7 mouse cellular contexts compared by ENCODE assay signal in the genomic region with DNA sequence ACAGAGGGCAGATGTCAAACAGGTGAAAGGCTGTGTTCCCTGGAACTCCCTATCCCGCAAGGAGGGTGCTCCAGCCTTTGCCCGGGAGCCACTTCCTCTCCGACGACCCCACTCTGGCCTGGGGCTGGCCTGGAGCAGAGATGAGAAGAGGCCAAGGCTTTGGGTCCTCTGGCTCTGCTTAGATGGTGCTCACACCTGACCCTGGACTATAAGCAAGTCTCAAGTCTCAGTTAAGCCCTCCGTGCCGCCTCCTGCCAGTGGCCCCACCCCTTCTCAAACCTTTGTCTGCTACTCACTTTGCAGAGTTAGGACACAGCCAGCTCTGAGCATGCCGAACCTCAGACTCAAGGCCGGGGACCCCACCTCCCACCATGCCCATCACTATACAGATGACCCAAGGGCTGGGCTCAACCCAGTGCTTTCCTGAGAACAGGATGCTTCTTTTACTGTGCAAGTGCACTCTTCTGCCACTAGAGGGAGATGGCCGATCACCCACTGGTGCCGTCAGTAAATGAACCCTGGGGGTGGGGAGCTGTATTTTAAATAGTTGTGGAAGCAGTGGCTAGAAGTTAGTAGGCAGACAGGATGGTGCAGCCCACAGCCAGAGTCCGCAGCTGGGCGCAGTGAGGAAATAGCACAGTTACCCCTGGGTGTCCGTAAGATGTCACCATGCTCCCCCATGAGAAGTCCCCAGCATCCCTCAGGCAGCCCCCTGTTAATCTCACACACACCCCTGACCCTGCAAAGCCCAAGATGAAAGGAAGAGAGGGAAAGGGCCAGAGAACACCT. TPM values are rescaled to one million over a fixed set of nuclear protein-coding genes. Genes with fewer than 3 reads are reported as not detected.
A peak's percentile ranks its signal among the peaks of the same experiment; 100 is the strongest.
DNase-seq lines count a peak whose midpoint lies in the region; ATAC-seq lines count a peak whose summit lies in the region.

No protein-coding gene starts in this region.

- no peaks in the 10 kb centered on the region for H3K27me3 ChIP-seq in embryonic facial prominence, embryonic 10.5 days (replicated peaks; ENCODE audit: low read depth, poor library complexity, severe bottlenecking)
- no peaks in the 10 kb centered on the region for H3K27me3 ChIP-seq in heart, embryonic 13.5 days (replicated peaks)
- H3K27me3 ChIP-seq in liver, embryonic 16.5 days (ENCODE audit: control insufficient read depth, insufficient read depth, low read depth, low read length) = no peaks in the 10 kb centered on the region
- no peaks in the 10 kb centered on the region for H3K27me3 ChIP-seq in neural tube, embryonic 14.5 days (ENCODE audit: control insufficient read depth, insufficient read depth, low read length)

- ATAC-seq in activated CD4-positive, CD25-positive, alpha-beta regulatory T cell, adult 4 months = peak; percentile 77
- ATAC-seq in heart, embryonic 13.5 days (ENCODE audit: extremely low read depth, insufficient number of reproducible peaks, low FRiP score, low TSS enrichment) = peak; percentile 52; the same call in 1 of the 2 replicates
- ATAC-seq in liver, embryonic 16.5 days (ENCODE audit: low read depth) = peak; percentile 43; the same call in 1 of the 2 replicates
- ATAC-seq in neural tube, embryonic 14.5 days (ENCODE audit: low read depth) = peak; percentile 63

- DNase-seq in CD8-positive naive resting alpha-beta T cell, adult 2 months (ENCODE audit: low read depth in 2 of 2, low spot score in 2 of 2) = peak; percentile 13 to 30
- DNase-seq in embryonic facial prominence, embryonic 10.5 days (ENCODE audit: low spot score) = peak; percentile 62
- DNase-seq in kidney, postnatal 10 days = peak; percentile 59

- H3K4me2 ChIP-seq in heart, embryonic 13.5 days = no peak overlapping the region
- no peak overlapping the region for H3K4me2 ChIP-seq in liver, embryonic 16.5 days (ENCODE audit: low read depth, low read length)
- H3K4me2 ChIP-seq in neural tube, embryonic 14.5 days (ENCODE audit: low read depth, low read length) = no peak overlapping the region

- H3K4me1 ChIP-seq in embryonic facial prominence, embryonic 10.5 days = peaks cover 12% of the 10 kb centered on the region
- peaks cover 6% of the 10 kb centered on the region for H3K4me1 ChIP-seq in heart, embryonic 13.5 days
- H3K4me1 ChIP-seq in liver, embryonic 16.5 days (ENCODE audit: control insufficient read depth, low read depth, low read length) = no peaks in the 10 kb centered on the region
- no peaks in the 10 kb centered on the region for H3K4me1 ChIP-seq in neural tube, embryonic 14.5 days (ENCODE audit: control insufficient read depth, insufficient read depth, low read length)

- peak overlapping the region; percentile 30; the same call in 1 of the 2 replicates for H3K27ac ChIP-seq in embryonic facial prominence, embryonic 10.5 days (replicated peaks)
- H3K27ac ChIP-seq in heart, embryonic 13.5 days (replicated peaks) = no peak overlapping the region
- no peak overlapping the region for H3K27ac ChIP-seq in liver, embryonic 16.5 days (ENCODE audit: low read length)
- H3K27ac ChIP-seq in neural tube, embryonic 14.5 days (ENCODE audit: low read depth, low read length) = no peak overlapping the region

- peaks cover 42% of the 10 kb centered on the region for H3K36me3 ChIP-seq in embryonic facial prominence, embryonic 10.5 days (replicated peaks)
- peaks cover 47% of the 10 kb centered on the region for H3K36me3 ChIP-seq in heart, embryonic 13.5 days
- no peaks in the 10 kb centered on the region; the same call in 1 of the 2 replicates for H3K36me3 ChIP-seq in liver, embryonic 16.5 days (ENCODE audit: control insufficient read depth, insufficient read depth)
- H3K36me3 ChIP-seq in neural tube, embryonic 14.5 days (ENCODE audit: control insufficient read depth, insufficient read depth, low read length) = peaks cover 16% of the 10 kb centered on the region

- no peaks in the 10 kb centered on the region for H3K9me3 ChIP-seq in embryonic facial prominence, embryonic 10.5 days
- H3K9me3 ChIP-seq in heart, embryonic 13.5 days = no peaks in the 10 kb centered on the region
- no peaks in the 10 kb centered on the region for H3K9me3 ChIP-seq in liver, embryonic 16.5 days (replicated peaks; ENCODE audit: control insufficient read depth, low read length)
- no peaks in the 10 kb centered on the region for H3K9me3 ChIP-seq in neural tube, embryonic 14.5 days (ENCODE audit: control insufficient read depth, low read length)

- WGBS in embryonic facial prominence, embryonic 10.5 days = 45% methylated on average over 13 of the region's 13 CpGs
- 46% methylated on average over 13 of the region's 13 CpGs for WGBS in heart, embryonic 13.5 days
- WGBS in liver, embryonic 16.5 days (ENCODE audit: insufficient replicate concordance) = 41% methylated on average over 13 of the region's 13 CpGs
- WGBS in neural tube, embryonic 14.5 days = 50% methylated on average over 13 of the region's 13 CpGs

- no peak overlapping the region for H3K4me3 ChIP-seq in embryonic facial prominence, embryonic 10.5 days
- no peak overlapping the region for H3K4me3 ChIP-seq in heart, embryonic 13.5 days
- H3K4me3 ChIP-seq in liver, embryonic 16.5 days (ENCODE audit: low read depth, low read length) = no peak overlapping the region
- no peak overlapping the region for H3K4me3 ChIP-seq in neural tube, embryonic 14.5 days (ENCODE audit: low read depth, low read length)

- peak overlapping the region; percentile 55 for H3K9ac ChIP-seq in heart, embryonic 13.5 days
- H3K9ac ChIP-seq in liver, embryonic 16.5 days (ENCODE audit: low read depth, low read length) = no peak overlapping the region
- H3K9ac ChIP-seq in neural tube, embryonic 14.5 days (replicated peaks; ENCODE audit: low read depth, low read length) = no peak overlapping the region

RNA-seq across cellular contexts. Expression of a gene that starts 7.1 kb away (rescaled TPM):
- not detected for polyA plus RNA-seq in activated CD4-positive, CD25-positive, alpha-beta regulatory T cell, adult 4 months (2017; shearing (Covaris generic))
- not detected in 2 replicates for polyA plus RNA-seq in embryonic facial prominence, embryonic 10.5 days (2016; fragmentation: Nextera tagmentation; extraction: Ambion mirVana)
- polyA plus RNA-seq in heart, embryonic 13.5 days (2015; fragmentation: Nextera tagmentation; extraction: Ambion mirVana) = not detected in 2 replicates
- not detected in 2 replicates for polyA plus RNA-seq in liver, embryonic 16.5 days (2015; fragmentation: Nextera tagmentation; extraction: Ambion mirVana)
- not detected in 2 replicates for polyA plus RNA-seq in neural tube, embryonic 14.5 days (2014; fragmentation: Nextera tagmentation; extraction: Ambion mirVana)

RNA-seq across cellular contexts. Expression of a gene that starts 13.1 kb away (rescaled TPM):
- polyA plus RNA-seq in activated CD4-positive, CD25-positive, alpha-beta regulatory T cell, adult 4 months (2017; shearing (Covaris generic)) = 100 to 1,000 TPM; 121 to 124 TPM
- 122 and 125 TPM in 2 replicates for polyA plus RNA-seq in embryonic facial prominence, embryonic 10.5 days (2016; fragmentation: Nextera tagmentation; extraction: Ambion mirVana)
- polyA plus RNA-seq in heart, embryonic 13.5 days (2015; fragmentation: Nextera tagmentation; extraction: Ambion mirVana) = 101 and 111 TPM in 2 replicates
- polyA plus RNA-seq in liver, embryonic 16.5 days (2015; fragmentation: Nextera tagmentation; extraction: Ambion mirVana) = 35.9 and 42.1 TPM in 2 replicates
- polyA plus RNA-seq in neural tube, embryonic 14.5 days (2014; fragmentation: Nextera tagmentation; extraction: Ambion mirVana) = 58.0 and 62.9 TPM in 2 replicates

RNA-seq across cellular contexts. Expression of a gene that starts 22.0 kb away (rescaled TPM):
- not detected for polyA plus RNA-seq in activated CD4-positive, CD25-positive, alpha-beta regulatory T cell, adult 4 months (2017; shearing (Covaris generic))
- 0.38 and 0.47 TPM in 2 replicates for polyA plus RNA-seq in embryonic facial prominence, embryonic 10.5 days (2016; fragmentation: Nextera tagmentation; extraction: Ambion mirVana)
- polyA plus RNA-seq in heart, embryonic 13.5 days (2015; fragmentation: Nextera tagmentation; extraction: Ambion mirVana) = 1.2 and 1.3 TPM in 2 replicates
- not detected in 2 replicates for polyA plus RNA-seq in liver, embryonic 16.5 days (2015; fragmentation: Nextera tagmentation; extraction: Ambion mirVana)
- 0.15 and 0.24 TPM in 2 replicates for polyA plus RNA-seq in neural tube, embryonic 14.5 days (2014; fragmentation: Nextera tagmentation; extraction: Ambion mirVana)

RNA-seq across cellular contexts. Expression of a gene that starts 45.1 kb away (rescaled TPM):
- polyA plus RNA-seq in activated CD4-positive, CD25-positive, alpha-beta regulatory T cell, adult 4 months (2017; shearing (Covaris generic)) = not detected
- polyA plus RNA-seq in embryonic facial prominence, embryonic 10.5 days (2016; fragmentation: Nextera tagmentation; extraction: Ambion mirVana) = 0.29 and 1.1 TPM in 2 replicates
- 105 and 125 TPM in 2 replicates for polyA plus RNA-seq in heart, embryonic 13.5 days (2015; fragmentation: Nextera tagmentation; extraction: Ambion mirVana)
- not detected in 2 replicates for polyA plus RNA-seq in liver, embryonic 16.5 days (2015; fragmentation: Nextera tagmentation; extraction: Ambion mirVana)
- 0.32 and 0.37 TPM in 2 replicates for polyA plus RNA-seq in neural tube, embryonic 14.5 days (2014; fragmentation: Nextera tagmentation; extraction: Ambion mirVana)
